Mouse (Mus musculus) lung, adult 18-20 months (tissue): ENCODE data around the gene Trim80.
"Not testable (repeated sequence)": the region's sequence is repeated elsewhere in the genome, so short reads cannot be mapped to it uniquely, and the experiment has no call there.

Source experiments
- DNase-seq, 2 experiments: peaks; one replicate each; pipeline ENCODE4 v3.0.0; 2022; ENCODE audit warnings: mixed read lengths in 2 of 2

Gene Trim80

GRCm38 (mm10) chr11:115463397-115463796 lies 23.1 kb downstream of the Trim80 start:
- DNase-seq: no peak

- no peak for DNase-seq
Observed at GRCm38 (mm10) chr11:115464851-115465250, 24.5 kb downstream of the Trim80 start.

- DNase-seq: no peak
Observed at GRCm38 (mm10) chr11:115467217-115467618, 26.9 kb downstream of the Trim80 start.

GRCm38 (mm10) chr11:115472183-115472582 lies 31.8 kb downstream of the Trim80 start:
- no peak for DNase-seq

GRCm38 (mm10) chr11:115473626-115474275 lies 33.4 kb downstream of the Trim80 start:
- peak; percentile 93 to 95 for DNase-seq

GRCm38 (mm10) chr11:115475025-115475757 lies 34.8 kb downstream of the Trim80 start, which contains the start of gene Armc7:
Armc7 (plus strand) TSS chr11:115475667.
- DNase-seq: peak; percentile 96 to 97

- no peak for DNase-seq
Observed at GRCm38 (mm10) chr11:115475758-115476237, 35.5 kb downstream of the Trim80 start.

- not testable (repeated sequence) for DNase-seq
Observed at GRCm38 (mm10) chr11:115476630-115477029, 36.3 kb downstream of the Trim80 start.

GRCm38 (mm10) chr11:115477388-115477787 lies 37.0 kb downstream of the Trim80 start:
- not testable (repeated sequence) for DNase-seq

- DNase-seq: no peak
Observed at GRCm38 (mm10) chr11:115478296-115478938, 38.1 kb downstream of the Trim80 start.

- no peak for DNase-seq
Observed at GRCm38 (mm10) chr11:115481553-115482259, 41.4 kb downstream of the Trim80 start.

GRCm38 (mm10) chr11:115483278-115483677 lies 42.9 kb downstream of the Trim80 start:
- no peak for DNase-seq

- peak; percentile 52 to 68 for DNase-seq
Observed at GRCm38 (mm10) chr11:115483726-115484125, 43.4 kb downstream of the Trim80 start.

- no peak for DNase-seq
Observed at GRCm38 (mm10) chr11:115485155-115485554, 44.8 kb downstream of the Trim80 start.

GRCm38 (mm10) chr11:115488551-115489104 lies 48.3 kb downstream of the Trim80 start:
- no peak for DNase-seq

- DNase-seq: no peak
Observed at GRCm38 (mm10) chr11:115490441-115491355, 50.4 kb downstream of the Trim80 start.

GRCm38 (mm10) chr11:115491356-115492083 lies 51.2 kb downstream of the Trim80 start, which contains the start of gene Nt5c:
Nt5c (minus strand) TSS chr11:115491862.
- peak; percentile 86 to 89 for DNase-seq

- no peak for DNase-seq
Observed at GRCm38 (mm10) chr11:115492387-115492786, 52.0 kb downstream of the Trim80 start.

- not testable (repeated sequence) for DNase-seq
Observed at GRCm38 (mm10) chr11:115496559-115496958, 56.2 kb downstream of the Trim80 start.
